Mouse (Mus musculus): Measurements from ENCODE around the gene Kpna2. TPM values are rescaled to one million over a fixed set of nuclear protein-coding genes. Genes with fewer than 3 reads are reported as not detected.

Kpna2 gene
- polyA plus RNA-seq, 1 experiment from 2014 or later: 632 TPM

GRCm38 (mm10) chr11:106980455-106980854 is 18.9 kb downstream of the Kpna2 start:
- H3K27me3 ChIP-seq (ENCODE audit: control insufficient read depth, insufficient read depth, low read length): no peaks in the 10 kb centered on the region
- H3K4me1 ChIP-seq (ENCODE audit: control insufficient read depth, insufficient read depth, low read length): no peaks in the 10 kb centered on the region
- no peaks in the 10 kb centered on the region for H3K36me3 ChIP-seq (ENCODE audit: control insufficient read depth, insufficient read depth, low read length)
- no peak overlapping the region for H3K27ac ChIP-seq (ENCODE audit: low read depth, low read length)
- no peaks in the 10 kb centered on the region for H3K9me3 ChIP-seq (ENCODE audit: control insufficient read depth, low read length)
- no peak overlapping the region for H3K4me3 ChIP-seq (ENCODE audit: low read depth, low read length)
- no peak overlapping the region for H3K4me2 ChIP-seq (ENCODE audit: low read depth)
- no peak; the same call in 1 of the 2 replicates for ATAC-seq (ENCODE audit: insufficient read depth, low FRiP score, low TSS enrichment)
- 25% methylated on average over 7 of the region's 7 CpGs for WGBS
- no peak overlapping the region for H3K9ac ChIP-seq (ENCODE audit: low read length)
- peak; percentile 64 for DNase-seq (ENCODE audit: low spot score)

- Histone ChIP-seq H3K9ac (ENCODE audit: low read length) (no peak overlapping the region), H3K9me3 (ENCODE audit: control insufficient read depth, low read length) (no peaks in the 10 kb centered on the region), H3K36me3 (ENCODE audit: control insufficient read depth, insufficient read depth, low read length) (no peaks in the 10 kb centered on the region), H3K4me1 (ENCODE audit: control insufficient read depth, insufficient read depth, low read length) (no peaks in the 10 kb centered on the region), H3K27me3 (ENCODE audit: control insufficient read depth, insufficient read depth, low read length) (no peaks in the 10 kb centered on the region), H3K27ac (ENCODE audit: low read depth, low read length) (no peak overlapping the region), H3K4me3 (ENCODE audit: low read depth, low read length) (no peak overlapping the region), H3K4me2 (ENCODE audit: low read depth) (no peak overlapping the region)
- no peak for DNase-seq (ENCODE audit: low spot score)
- 80% methylated on average over 8 of the region's 8 CpGs for WGBS
- no peak for ATAC-seq (ENCODE audit: insufficient read depth, low FRiP score, low TSS enrichment)
Measured at GRCm38 (mm10) chr11:106976194-106976593, 23.1 kb downstream of the Kpna2 start.

GRCm38 (mm10) chr11:106975419-106976177 is 23.7 kb downstream of the Kpna2 start:
- H3K4me1 ChIP-seq (ENCODE audit: control insufficient read depth, insufficient read depth, low read length): no peaks in the 10 kb centered on the region

GRCm38 (mm10) chr11:106974440-106974839 is 24.9 kb downstream of the Kpna2 start:
- Histone ChIP-seq H3K27me3 (ENCODE audit: control insufficient read depth, insufficient read depth, low read length) (no peaks in the 10 kb centered on the region), H3K4me1 (ENCODE audit: control insufficient read depth, insufficient read depth, low read length) (no peaks in the 10 kb centered on the region), H3K4me3 (ENCODE audit: low read depth, low read length) (no peak overlapping the region), H3K27ac (ENCODE audit: low read depth, low read length) (no peak overlapping the region), H3K9ac (ENCODE audit: low read length) (no peak overlapping the region), H3K9me3 (ENCODE audit: control insufficient read depth, low read length) (no peaks in the 10 kb centered on the region), H3K36me3 (ENCODE audit: control insufficient read depth, insufficient read depth, low read length) (no peaks in the 10 kb centered on the region), H3K4me2 (ENCODE audit: low read depth) (no peak overlapping the region)
- DNase-seq (ENCODE audit: low spot score) (no peak), ATAC-seq (ENCODE audit: insufficient read depth, low FRiP score, low TSS enrichment) (no peak)
- WGBS: 67% methylated on average over 2 of the region's 2 CpGs

More at GRCm38 (mm10) chr11:106975419-106976177, 23.7 kb downstream of the Kpna2 start:
- ATAC-seq (ENCODE audit: insufficient read depth, low FRiP score, low TSS enrichment) (no peak), DNase-seq (ENCODE audit: low spot score) (no peak)
- Histone ChIP-seq H3K36me3 (ENCODE audit: control insufficient read depth, insufficient read depth, low read length) (no peaks in the 10 kb centered on the region), H3K9me3 (ENCODE audit: control insufficient read depth, low read length) (no peaks in the 10 kb centered on the region), H3K9ac (ENCODE audit: low read length) (no peak overlapping the region), H3K27ac (ENCODE audit: low read depth, low read length) (no peak overlapping the region), H3K27me3 (ENCODE audit: control insufficient read depth, insufficient read depth, low read length) (no peaks in the 10 kb centered on the region), H3K4me3 (ENCODE audit: low read depth, low read length) (no peak overlapping the region), H3K4me2 (ENCODE audit: low read depth) (no peak overlapping the region)
- 67% methylated on average over 8 of the region's 8 CpGs for whole genome bisulfite sequencing

GRCm38 (mm10) chr11:106973016-106973415 is 26.3 kb downstream of the Kpna2 start:
- H3K27ac ChIP-seq (ENCODE audit: low read depth, low read length): no peak overlapping the region
- H3K36me3 ChIP-seq (ENCODE audit: control insufficient read depth, insufficient read depth, low read length): no peaks in the 10 kb centered on the region
- no peaks in the 10 kb centered on the region for H3K4me1 ChIP-seq (ENCODE audit: control insufficient read depth, insufficient read depth, low read length)
- 86% methylated on average over 5 of the region's 5 CpGs for WGBS
- no peak overlapping the region for H3K4me3 ChIP-seq (ENCODE audit: low read depth, low read length)
- no peaks in the 10 kb centered on the region for H3K27me3 ChIP-seq (ENCODE audit: control insufficient read depth, insufficient read depth, low read length)
- DNase-seq (ENCODE audit: low spot score): no peak
- H3K9me3 ChIP-seq (ENCODE audit: control insufficient read depth, low read length): no peaks in the 10 kb centered on the region
- H3K4me2 ChIP-seq (ENCODE audit: low read depth): no peak overlapping the region
- no peak overlapping the region for H3K9ac ChIP-seq (ENCODE audit: low read length)
- ATAC-seq (ENCODE audit: insufficient read depth, low FRiP score, low TSS enrichment): no peak

GRCm38 (mm10) chr11:106969798-106970197 is 29.5 kb downstream of the Kpna2 start:
- H3K36me3 ChIP-seq (ENCODE audit: control insufficient read depth, insufficient read depth, low read length): no peaks in the 10 kb centered on the region
- H3K4me1 ChIP-seq (ENCODE audit: control insufficient read depth, insufficient read depth, low read length): no peaks in the 10 kb centered on the region
- DNase-seq (ENCODE audit: low spot score) (no peak), ATAC-seq (ENCODE audit: insufficient read depth, low FRiP score, low TSS enrichment) (no peak)
- no peak overlapping the region for H3K4me3 ChIP-seq (ENCODE audit: low read depth, low read length)
- WGBS: 95% methylated on average over 8 of the region's 8 CpGs
- H3K27me3 ChIP-seq (ENCODE audit: control insufficient read depth, insufficient read depth, low read length): no peaks in the 10 kb centered on the region
- no peaks in the 10 kb centered on the region for H3K9me3 ChIP-seq (ENCODE audit: control insufficient read depth, low read length)
- no peak overlapping the region for H3K4me2 ChIP-seq (ENCODE audit: low read depth)
- no peak overlapping the region for H3K9ac ChIP-seq (ENCODE audit: low read length)
- H3K27ac ChIP-seq (ENCODE audit: low read depth, low read length): no peak overlapping the region

- 73% methylated on average over 10 of the region's 10 CpGs for WGBS
- no peaks in the 10 kb centered on the region for H3K27me3 ChIP-seq (ENCODE audit: control insufficient read depth, insufficient read depth, low read length)
- H3K9me3 ChIP-seq (ENCODE audit: control insufficient read depth, low read length): no peaks in the 10 kb centered on the region
- no peak overlapping the region for H3K4me2 ChIP-seq (ENCODE audit: low read depth)
- ATAC-seq (ENCODE audit: insufficient read depth, low FRiP score, low TSS enrichment): no peak
- no peak overlapping the region for H3K9ac ChIP-seq (ENCODE audit: low read length)
- H3K4me3 ChIP-seq (ENCODE audit: low read depth, low read length): no peak overlapping the region
- H3K36me3 ChIP-seq (ENCODE audit: control insufficient read depth, insufficient read depth, low read length): no peaks in the 10 kb centered on the region
- DNase-seq (ENCODE audit: low spot score): no peak
- no peaks in the 10 kb centered on the region for H3K4me1 ChIP-seq (ENCODE audit: control insufficient read depth, insufficient read depth, low read length)
- H3K27ac ChIP-seq (ENCODE audit: low read depth, low read length): no peak overlapping the region
Measured at GRCm38 (mm10) chr11:106967630-106968029, 31.7 kb downstream of the Kpna2 start.

GRCm38 (mm10) chr11:106965881-106966280 is 33.5 kb downstream of the Kpna2 start:
- WGBS: 91% methylated on average over 4 of the region's 4 CpGs
- ATAC-seq (ENCODE audit: insufficient read depth, low FRiP score, low TSS enrichment): no peak

GRCm38 (mm10) chr11:106962310-106962709 is 37.0 kb downstream of the Kpna2 start:
- DNase-seq (ENCODE audit: low spot score): no peak
- Histone ChIP-seq H3K27ac (ENCODE audit: low read depth, low read length) (no peak overlapping the region), H3K9ac (ENCODE audit: low read length) (no peak overlapping the region), H3K9me3 (ENCODE audit: control insufficient read depth, low read length) (no peaks in the 10 kb centered on the region; the same call in 1 of the 2 replicates), H3K4me1 (ENCODE audit: control insufficient read depth, insufficient read depth, low read length) (no peaks in the 10 kb centered on the region), H3K27me3 (ENCODE audit: control insufficient read depth, insufficient read depth, low read length) (no peaks in the 10 kb centered on the region), H3K4me2 (ENCODE audit: low read depth) (no peak overlapping the region), H3K36me3 (ENCODE audit: control insufficient read depth, insufficient read depth, low read length) (no peaks in the 10 kb centered on the region), H3K4me3 (ENCODE audit: low read depth, low read length) (no peak overlapping the region)
- ATAC-seq (ENCODE audit: insufficient read depth, low FRiP score, low TSS enrichment): no peak
- WGBS: 87% methylated on average over 9 of the region's 9 CpGs

More at GRCm38 (mm10) chr11:106965881-106966280, 33.5 kb downstream of the Kpna2 start:
- Histone ChIP-seq H3K36me3 (ENCODE audit: control insufficient read depth, insufficient read depth, low read length) (no peaks in the 10 kb centered on the region), H3K9ac (ENCODE audit: low read length) (no peak overlapping the region), H3K4me1 (ENCODE audit: control insufficient read depth, insufficient read depth, low read length) (no peaks in the 10 kb centered on the region), H3K4me2 (ENCODE audit: low read depth) (no peak overlapping the region), H3K4me3 (ENCODE audit: low read depth, low read length) (no peak overlapping the region), H3K27ac (ENCODE audit: low read depth, low read length) (no peak overlapping the region), H3K27me3 (ENCODE audit: control insufficient read depth, insufficient read depth, low read length) (no peaks in the 10 kb centered on the region), H3K9me3 (ENCODE audit: control insufficient read depth, low read length) (no peaks in the 10 kb centered on the region)
- no peak for DNase-seq (ENCODE audit: low spot score)

All from neural tube, embryonic 11.5 days (tissue).